Mouse (Mus musculus) stomach, embryonic 16.5 days (tissue): ENCODE data around the gene Rasal3. TPM values are rescaled to one million over a fixed set of nuclear protein-coding genes. Genes with fewer than 3 reads are reported as not detected.

ENCODE experiments used
- ATAC-seq: fragments of 200-750 bp; cut with Nextera tagmentation; 2 replicates; pipeline ENCODE4 v1.8.0; 2017; ENCODE audit warnings: moderate number of reproducible peaks, moderate TSS enrichment; ENCODE audit not compliant: insufficient read depth, low FRiP score
- H3K27ac ChIP-seq: fragments of 300-500 bp; sonication (generic); 2 replicates; pipeline ENCODE4 v1.5.1; 2014; ENCODE audit warnings: low read length
- H3K27me3 ChIP-seq: fragments of 300-500 bp; sonication (generic); 2 replicates; pipeline ENCODE4 v1.6.1; 2014; ENCODE audit warnings: low read length, control low read depth, mixed read lengths; ENCODE audit not compliant: control insufficient read depth, insufficient read depth
- H3K36me3 ChIP-seq: fragments of 300-500 bp; sonication (generic); 2 replicates; pipeline ENCODE4 v1.6.1; 2014; ENCODE audit warnings: low read length; ENCODE audit not compliant: control insufficient read depth, insufficient read depth
- H3K4me1 ChIP-seq: fragments of 300-500 bp; sonication (generic); 2 replicates; pipeline ENCODE4 v1.6.1; 2014; ENCODE audit warnings: low read length, control low read depth, mixed read lengths; ENCODE audit not compliant: control insufficient read depth, insufficient read depth
- H3K4me2 ChIP-seq: fragments of 300-500 bp; sonication (generic); 2 replicates; pipeline ENCODE4 v1.6.1; 2014; ENCODE audit warnings: low read depth, low read length, mixed read lengths
- H3K4me3 ChIP-seq: fragments of 300-500 bp; sonication (generic); replicated peaks from 2 replicates; pipeline ENCODE4 v1.5.1; 2014; ENCODE audit warnings: mild to moderate bottlenecking, low read length
- H3K9ac ChIP-seq: fragments of 300-500 bp; sonication (generic); 2 replicates; pipeline ENCODE4 v1.6.1; 2014; ENCODE audit warnings: low read length
- H3K9me3 ChIP-seq: fragments of 300-500 bp; sonication (generic); replicated peaks from 2 replicates; pipeline ENCODE4 v1.6.1; 2016; ENCODE audit warnings: low read length, control low read depth; ENCODE audit not compliant: control insufficient read depth
- WGBS: fragments of 180-500 bp; shearing (Covaris S2); extraction: QIAGEN DNeasy Blood & Tissue Kit; methylation state at CpG from one replicate; pipeline ENCODE4 v1.1.7; 2014; 5-methylcytosine and 5-hydroxymethylcytosine counted together
- polyA plus RNA-seq: library from polyadenylated mRNA; unstranded; fragments of >200 nt; fragmentation: Nextera tagmentation; extraction: Ambion mirVana; gene quantifications from 2 replicates; pipeline ENCODE4 v1.2.1, GENCODE M21; 2015

The Rasal3 gene
- polyA plus RNA-seq, 1 experiment from 2014 or later, result 2.1 TPM

- no peak for ATAC-seq
- Histone ChIP-seq H3K4me3 (no peak overlapping the region), H3K36me3 (no peaks in the 10 kb centered on the region), H3K9ac (no peak overlapping the region), H3K9me3 (no peaks in the 10 kb centered on the region), H3K27me3 (no peaks in the 10 kb centered on the region), H3K27ac (no peak overlapping the region), H3K4me1 (0 out of 2 replicates have a peak, but pooled peaks cover 6% of the 10 kb centered on the region), H3K4me2 (no peak overlapping the region)
- 85% methylated on average over 5 of the region's 5 CpGs for WGBS
Observed at GRCm38 (mm10) chr17:32383661-32384060, 19.7 kb downstream of the Rasal3 start.

- Histone ChIP-seq H3K36me3 (no peaks in the 10 kb centered on the region), H3K27me3 (no peaks in the 10 kb centered on the region), H3K4me3 (no peak overlapping the region), H3K9me3 (no peaks in the 10 kb centered on the region), H3K4me2 (no peak overlapping the region), H3K27ac (no peak overlapping the region), H3K4me1 (no peaks in the 10 kb centered on the region), H3K9ac (no peak overlapping the region)
- ATAC-seq, result no peak
- WGBS, result 93% methylated on average over 7 of the region's 7 CpGs
Observed at GRCm38 (mm10) chr17:32382576-32382975, 20.8 kb downstream of the Rasal3 start.

GRCm38 (mm10) chr17:32378786-32379185 is 24.6 kb downstream of the Rasal3 start:
- H3K36me3 ChIP-seq, result no peaks in the 10 kb centered on the region
- ATAC-seq, result no peak
- H3K4me1 ChIP-seq, result no peaks in the 10 kb centered on the region
- no peak overlapping the region for H3K4me3 ChIP-seq
- no peak overlapping the region for H3K9ac ChIP-seq
- H3K27me3 ChIP-seq, result no peaks in the 10 kb centered on the region
- 68% methylated on average over 2 of the region's 2 CpGs for WGBS
- no peaks in the 10 kb centered on the region for H3K9me3 ChIP-seq
- H3K27ac ChIP-seq, result no peak overlapping the region
- H3K4me2 ChIP-seq, result no peak overlapping the region

GRCm38 (mm10) chr17:32377137-32377536 is 26.2 kb downstream of the Rasal3 start:
- no peak overlapping the region for H3K4me2 ChIP-seq
- H3K27ac ChIP-seq, result no peak overlapping the region
- H3K9me3 ChIP-seq, result no peaks in the 10 kb centered on the region
- no peak for ATAC-seq
- 77% methylated on average over 9 of the region's 9 CpGs for WGBS
- no peaks in the 10 kb centered on the region for H3K36me3 ChIP-seq
- H3K27me3 ChIP-seq, result no peaks in the 10 kb centered on the region
- no peak overlapping the region for H3K9ac ChIP-seq
- H3K4me3 ChIP-seq, result no peak overlapping the region
- H3K4me1 ChIP-seq, result no peaks in the 10 kb centered on the region

GRCm38 (mm10) chr17:32376475-32376874 is 26.9 kb downstream of the Rasal3 start:
- no peak for ATAC-seq
- no peak overlapping the region for H3K27ac ChIP-seq
- 81% methylated on average over 15 of the region's 15 CpGs for WGBS

GRCm38 (mm10) chr17:32368991-32369578 is 34.3 kb downstream of the Rasal3 start:
- ATAC-seq, result peak; percentile 56; the same call in 1 of the 2 replicates
- Histone ChIP-seq H3K36me3 (no peaks in the 10 kb centered on the region), H3K27me3 (no peaks in the 10 kb centered on the region), H3K4me2 (peak overlapping the region; percentile 51), H3K9ac (peak overlapping the region; percentile 60), H3K9me3 (no peaks in the 10 kb centered on the region), H3K4me1 (peaks cover 5% of the 10 kb centered on the region), H3K4me3 (peak overlapping the region; percentile 45), H3K27ac (peak overlapping the region; percentile 65)
- 16% methylated on average over 11 of the region's 17 CpGs for WGBS

More at GRCm38 (mm10) chr17:32376475-32376874, 26.9 kb downstream of the Rasal3 start:
- Histone ChIP-seq H3K4me1 (no peaks in the 10 kb centered on the region), H3K36me3 (no peaks in the 10 kb centered on the region), H3K9me3 (no peaks in the 10 kb centered on the region), H3K4me3 (no peak overlapping the region), H3K4me2 (no peak overlapping the region), H3K27me3 (no peaks in the 10 kb centered on the region), H3K9ac (no peak overlapping the region)

GRCm38 (mm10) chr17:32367706-32368105 is 35.7 kb downstream of the Rasal3 start:
- no peak overlapping the region for H3K9ac ChIP-seq
- no peaks in the 10 kb centered on the region for H3K36me3 ChIP-seq
- peaks cover 15% of the 10 kb centered on the region for H3K4me1 ChIP-seq
- no peak overlapping the region for H3K4me3 ChIP-seq
- H3K27me3 ChIP-seq, result no peaks in the 10 kb centered on the region
- ATAC-seq, result no peak
- H3K27ac ChIP-seq, result no peak overlapping the region
- 88% methylated on average over 11 of the region's 11 CpGs for WGBS
- H3K4me2 ChIP-seq, result no peak overlapping the region
- H3K9me3 ChIP-seq, result no peaks in the 10 kb centered on the region

- no peak overlapping the region for H3K9ac ChIP-seq
- no peak overlapping the region for H3K27ac ChIP-seq
- no peaks in the 10 kb centered on the region for H3K27me3 ChIP-seq
- WGBS, result 30% methylated on average over 1 of the region's 1 CpGs
- H3K4me1 ChIP-seq, result peaks cover 22% of the 10 kb centered on the region
- H3K4me2 ChIP-seq, result 0 out of 2 replicates have a peak overlapping the region, but pooled peaks have one; percentile 73
- no peak overlapping the region for H3K4me3 ChIP-seq
- 0 out of 2 replicates have a peak, but pooled peaks cover 5% of the 10 kb centered on the region for H3K36me3 ChIP-seq
- H3K9me3 ChIP-seq, result no peaks in the 10 kb centered on the region
- ATAC-seq, result no peak
Observed at GRCm38 (mm10) chr17:32365296-32365695, 38.1 kb downstream of the Rasal3 start.

GRCm38 (mm10) chr17:32364850-32365249 is 38.5 kb downstream of the Rasal3 start:
- 50% methylated on average over 5 of the region's 5 CpGs for WGBS
- Histone ChIP-seq H3K4me3 (peak overlapping the region; percentile 96), H3K36me3 (0 out of 2 replicates have a peak, but pooled peaks cover 5% of the 10 kb centered on the region), H3K9me3 (no peaks in the 10 kb centered on the region), H3K9ac (peak overlapping the region; percentile 60), H3K4me2 (peak overlapping the region; percentile 73), H3K4me1 (peaks cover 22% of the 10 kb centered on the region), H3K27ac (peak overlapping the region; percentile 85), H3K27me3 (no peaks in the 10 kb centered on the region)
- no peak for ATAC-seq
